Mouse (Mus musculus) bone marrow, adult 2 months (tissue): ENCODE results near the gene Mrc1.

Source experiments
- CTCF ChIP-seq: fragments of 200-500 bp; IDR thresholded peaks from 2 replicates; pipeline ENCODE4 v1.5.1; 2011; ENCODE audit warnings: low read length, control low read depth; ENCODE audit not compliant: control insufficient read depth, insufficient read depth
- POLR2A ChIP-seq: fragments of 200-500 bp; IDR thresholded peaks from 2 replicates; pipeline ENCODE4 v1.6.1; 2011; ENCODE audit warnings: low read depth, mild to moderate bottlenecking, control low read depth, low read length, borderline replicate concordance; ENCODE audit not compliant: control insufficient read depth

- TF ChIP-seq POLR2A = no peak
- TF ChIP-seq CTCF = no peak
Measured at GRCm38 (mm10) chr2:14315113-14315512, 85.9 kb downstream of the Mrc1 start.
